Mouse (Mus musculus): ENCODE results near the gene Uap1l1. TPM values are rescaled to one million over a fixed set of nuclear protein-coding genes. Genes with fewer than 3 reads are reported as not detected.

Uap1l1 gene
- total RNA-seq, 4 experiments from 2014 or later = 29.5 to 48.3 (median 31.5) TPM

GRCm38 (mm10) chr2:25310969-25311368 lies 54.5 kb downstream of the Uap1l1 start:
- DNase-seq = no peak

DNA sequence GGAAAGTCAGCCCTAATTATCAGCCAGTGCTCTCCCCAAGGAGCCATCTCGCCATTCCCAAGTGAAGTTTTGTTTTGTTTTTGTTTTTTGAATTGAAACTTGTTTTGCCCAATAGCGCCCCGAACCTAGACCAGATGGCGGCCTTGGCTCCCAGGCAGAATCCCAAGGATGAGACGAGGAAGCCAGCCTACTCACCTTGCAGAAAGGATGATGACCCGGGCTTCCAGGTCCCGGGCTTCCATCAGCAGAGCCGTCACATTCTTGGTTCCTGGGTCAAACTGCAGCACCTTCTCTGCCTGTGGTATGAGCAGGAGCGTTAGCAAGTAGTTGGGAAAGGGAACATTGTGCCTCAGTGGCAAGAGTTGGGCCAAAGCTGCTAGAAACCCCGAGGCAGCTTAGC lies 55.3 kb downstream of the Uap1l1 start:
- no peak for DNase-seq

Other genes with a start within 250 kb of the Uap1l1 start
- 1 to 10 TPM; 2.4 to 3.5 (median 2.7) TPM for gene Nrarp, start 184.9 kb downstream of the Uap1l1 start, total RNA-seq (2022)
- gene Tor4a, start 168.8 kb downstream of the Uap1l1 start, total RNA-seq (2022) = 10 to 100 TPM; 27.4 to 35.0 (median 31.7) TPM
- gene Nelfb, start 154.2 kb downstream of the Uap1l1 start, total RNA-seq (2022) = 10 to 100 TPM; 59.6 to 74.9 (median 68.6) TPM
- gene Stpg3, start 151.0 kb downstream of the Uap1l1 start, total RNA-seq (2022) = not detected
- gene Fam166a, start 146.9 kb downstream of the Uap1l1 start, total RNA-seq (2022) = under 1 TPM in 1 of 4 experiments, not detected in 3; 0.27 TPM
- 100 to 1,000 TPM; 150 to 307 (median 222) TPM for gene Tubb4b, start 141.0 kb downstream of the Uap1l1 start, total RNA-seq (2022)
- not detected for gene Slc34a3, start 131.3 kb downstream of the Uap1l1 start, total RNA-seq (2022)
- gene Rnf224, start 128.9 kb downstream of the Uap1l1 start, total RNA-seq (2022) = not detected
- gene Rnf208, start 123.4 kb downstream of the Uap1l1 start, total RNA-seq (2022) = 10 to 100 TPM; 10.3 to 18.0 (median 12.3) TPM
- gene Cysrt1, start 123.2 kb downstream of the Uap1l1 start, total RNA-seq (2022) = not detected
- gene AL732309.1, start 118.8 kb downstream of the Uap1l1 start, total RNA-seq (2022) = 1 to 10 TPM; 2.2 to 8.9 (median 6.1) TPM
- 10 to 100 TPM; 28.4 to 43.0 (median 31.5) TPM for gene Tmem203, start 110.2 kb downstream of the Uap1l1 start, total RNA-seq (2022)
- 10 to 100 TPM; 10.3 to 14.5 (median 11.1) TPM for gene Tprn, start 103.1 kb downstream of the Uap1l1 start, total RNA-seq (2022)
- gene Ssna1, start 93.2 kb downstream of the Uap1l1 start, total RNA-seq (2022) = 10 to 100 TPM; 44.4 to 48.7 (median 47.0) TPM
- gene Anapc2, start 93.2 kb downstream of the Uap1l1 start, total RNA-seq (2022) = 100 to 1,000 TPM in 3 of 4 experiments, 10 to 100 TPM in 1; 94.6 to 118 (median 102) TPM
- gene Tmem210, start 77.5 kb downstream of the Uap1l1 start, total RNA-seq (2022) = not detected
- gene Lrrc26, start 75.8 kb downstream of the Uap1l1 start, total RNA-seq (2022) = not detected
- gene Grin1, start 46.5 kb downstream of the Uap1l1 start, total RNA-seq (2022) = 10 to 100 TPM; 13.0 to 21.3 (median 17.8) TPM
- 10 to 100 TPM; 66.5 to 71.9 (median 67.6) TPM for gene Man1b1, start 33.3 kb downstream of the Uap1l1 start, total RNA-seq (2022)
- gene Dpp7, start 9.3 kb downstream of the Uap1l1 start, total RNA-seq (2022) = 10 to 100 TPM; 39.8 to 59.1 (median 45.7) TPM
- gene Sapcd2, start 6.6 kb upstream of the Uap1l1 start, total RNA-seq (2022) = under 1 TPM in 3 of 4 experiments, not detected in 1; 0.31 to 0.71 (median 0.61) TPM
- 1 to 10 TPM; 3.1 to 9.7 (median 5.1) TPM for gene Entpd2, start 30.2 kb upstream of the Uap1l1 start, total RNA-seq (2022)
- 100 to 1,000 TPM; 148 to 171 (median 163) TPM for gene Npdc1, start 33.7 kb upstream of the Uap1l1 start, total RNA-seq (2022)
- under 1 TPM in 1 of 4 experiments, not detected in 3; 0.13 TPM for gene Fut7, start 57.6 kb upstream of the Uap1l1 start, total RNA-seq (2022)
- 10 to 100 TPM; 48.9 to 73.0 (median 57.5) TPM for gene Abca2, start 63.0 kb upstream of the Uap1l1 start, total RNA-seq (2022)
- not detected for gene Clic3, start 91.2 kb upstream of the Uap1l1 start, total RNA-seq (2022)
- 10 to 100 TPM; 32.4 to 68.2 (median 43.4) TPM for gene Paxx, start 95.4 kb upstream of the Uap1l1 start, total RNA-seq (2022)
- gene Ptgds, start 104.4 kb upstream of the Uap1l1 start, total RNA-seq (2022) = 10 to 100 TPM in 1 of 4 experiments, 1 to 10 TPM in 3; 3.2 to 10.5 (median 4.4) TPM
- gene Lcn12, start 128.2 kb upstream of the Uap1l1 start, total RNA-seq (2022) = not detected
- 100 to 1,000 TPM in 3 of 4 experiments, 10 to 100 TPM in 1; 82.5 to 114 (median 107) TPM for gene Fbxw5, start 135.1 kb upstream of the Uap1l1 start, total RNA-seq (2022)
- 1 to 10 TPM in 3 of 4 experiments, under 1 TPM in 1; 0.70 to 2.3 (median 1.6) TPM for gene C8g, start 136.0 kb upstream of the Uap1l1 start, total RNA-seq (2022)
- 10 to 100 TPM; 22.6 to 35.3 (median 30.6) TPM for gene Traf2, start 181.3 kb upstream of the Uap1l1 start, total RNA-seq (2022)
- gene Edf1, start 192.2 kb upstream of the Uap1l1 start, total RNA-seq (2022) = 100 to 1,000 TPM; 149 to 331 (median 215) TPM
- gene Mamdc4, start 209.2 kb upstream of the Uap1l1 start, total RNA-seq (2022) = 10 to 100 TPM in 1 of 4 experiments, 1 to 10 TPM in 3; 1.4 to 11.0 (median 4.0) TPM
- 10 to 100 TPM; 61.3 to 76.9 (median 66.1) TPM for gene Phpt1, start 209.5 kb upstream of the Uap1l1 start, total RNA-seq (2022)
- gene Ajm1, start 216.1 kb upstream of the Uap1l1 start, total RNA-seq (2022) = 1 to 10 TPM; 1.6 to 4.8 (median 3.8) TPM
- 100 to 1,000 TPM; 121 to 178 (median 137) TPM for gene Rabl6, start 242.8 kb upstream of the Uap1l1 start, total RNA-seq (2022)